Mouse (Mus musculus) adrenal gland, postnatal 14 days (tissue): ENCODE measurements around the gene Bcl9. TPM values are rescaled to one million over a fixed set of nuclear protein-coding genes. Genes with fewer than 3 reads are reported as not detected.
A peak's percentile ranks its signal among the peaks of the same experiment; 100 is the strongest.

Experiments used
- DNase-seq: peaks from one replicate; pipeline ENCODE4 v3.0.0; 2021; ENCODE audit warnings: mixed read lengths
- long read RNA-seq, 2 experiments: library from polyadenylated mRNA; stranded (forward); transcript quantifications; one replicate each; pipeline ENCODE4 v2.0.0; 2021
- total RNA-seq: library from RNA; stranded (reverse); gene quantifications from 2 replicates; pipeline ENCODE4 v1.2.3, GENCODE M21; 2021

Gene Bcl9
- total RNA-seq, result 14.7 and 19.2 TPM in 2 replicates
- long read RNA-seq, experiment 1, partial matches to known transcripts, result 3 of 7 reads
- long read RNA-seq, experiment 1, other reads (novel, unspliced or antisense), result 4 of 7 reads
- long read RNA-seq, experiment 2, partial matches to known transcripts, result 5 of 10 reads
- long read RNA-seq, experiment 2, other reads (novel, unspliced or antisense), result 5 of 10 reads

GRCm38 (mm10) chr3:97297553-97298432 lies at the start of gene Bcl9:
Gene Bcl9 (minus strand): TSS chr3:97297917.
- DNase-seq, result peak; percentile 88

GRCm38 (mm10) chr3:97339193-97339576 lies 41.5 kb upstream of the Bcl9 start:
- DNase-seq, result no peak

GRCm38 (mm10) chr3:97338522-97339192 lies 40.9 kb upstream of the Bcl9 start:
- DNase-seq, result peak; percentile 91

GRCm38 (mm10) chr3:97337306-97337705 lies 39.6 kb upstream of the Bcl9 start:
- peak; percentile 62 for DNase-seq

- DNase-seq, result no peak
Observed at GRCm38 (mm10) chr3:97336331-97336730, 38.6 kb upstream of the Bcl9 start.

GRCm38 (mm10) chr3:97334618-97335017 lies 36.9 kb upstream of the Bcl9 start:
- DNase-seq, result peak; percentile 18

GRCm38 (mm10) chr3:97332172-97332571 lies 34.5 kb upstream of the Bcl9 start:
- DNase-seq, result peak; percentile 71

- no peak for DNase-seq
Observed at GRCm38 (mm10) chr3:97327809-97328208, 30.1 kb upstream of the Bcl9 start.

GRCm38 (mm10) chr3:97327356-97327755 lies 29.6 kb upstream of the Bcl9 start:
- no peak for DNase-seq

- peak; percentile 63 for DNase-seq
Observed at GRCm38 (mm10) chr3:97325621-97326345, 28.1 kb upstream of the Bcl9 start.

- DNase-seq, result no peak
Observed at GRCm38 (mm10) chr3:97324046-97324445, 26.3 kb upstream of the Bcl9 start.

- no peak for DNase-seq
Observed at GRCm38 (mm10) chr3:97317302-97317701, 19.6 kb upstream of the Bcl9 start.

GRCm38 (mm10) chr3:97313431-97313830 lies 15.7 kb upstream of the Bcl9 start:
- no peak for DNase-seq

- peak; percentile 91 for DNase-seq
Observed at GRCm38 (mm10) chr3:97311998-97312397, 14.3 kb upstream of the Bcl9 start.

- no peak for DNase-seq
Observed at GRCm38 (mm10) chr3:97309748-97310536, 12.2 kb upstream of the Bcl9 start.

GRCm38 (mm10) chr3:97308440-97308839 lies 10.7 kb upstream of the Bcl9 start:
- no peak for DNase-seq

GRCm38 (mm10) chr3:97305907-97306306 lies 8.2 kb upstream of the Bcl9 start:
- no peak for DNase-seq

- DNase-seq, result no peak
Observed at GRCm38 (mm10) chr3:97301586-97301985, 3.9 kb upstream of the Bcl9 start.

- DNase-seq, result peak; percentile 37
Observed at GRCm38 (mm10) chr3:97300370-97300769, 2.7 kb upstream of the Bcl9 start.

- no peak for DNase-seq
Observed at GRCm38 (mm10) chr3:97299885-97300284, 2.2 kb upstream of the Bcl9 start.

GRCm38 (mm10) chr3:97298856-97299465 lies 1.2 kb upstream of the Bcl9 start:
- DNase-seq, result no peak
